Mouse (Mus musculus) ES-E14 (cell line): Measurements from ENCODE around the gene Aox1. TPM values are rescaled to one million over a fixed set of nuclear protein-coding genes. Genes with fewer than 3 reads are reported as not detected.
"Not testable (repeated sequence)": the region's sequence is repeated elsewhere in the genome, so short reads cannot be mapped to it uniquely, and the experiment has no call there.

ENCODE experiments used
- DNase-seq: peaks from one replicate; pipeline ENCODE4 v3.0.0-alpha.2; 2013; ENCODE audit warnings: low read depth, low spot score
- H3K27ac ChIP-seq: 2 replicates; pipeline ENCODE4 v1.5.1; 2012; ENCODE audit warnings: low read depth, mild to moderate bottlenecking, low read length, moderate library complexity, mixed read lengths; ENCODE audit not compliant: poor library complexity, insufficient read depth, severe bottlenecking
- H3K36me3 ChIP-seq: 2 replicates; pipeline ENCODE4 v1.6.1; 2012; ENCODE audit warnings: mild to moderate bottlenecking, low read length, moderate library complexity, mixed read lengths; ENCODE audit not compliant: control insufficient read depth, poor library complexity, insufficient read depth, severe bottlenecking
- H3K4me1 ChIP-seq, 2 experiments: fragments of 150-350 bp in 1 of 2; sonication (generic) in 1 of 2; 2 replicates each; pipeline ENCODE4 v1.6.1; 2012; ENCODE audit warnings: low read length in 2 of 2, mild to moderate bottlenecking in 1 of 2, mixed read lengths in 1 of 2; ENCODE audit not compliant: control insufficient read depth in 2 of 2, insufficient read depth in 2 of 2, poor library complexity in 1 of 2
- H3K4me3 ChIP-seq, 2 experiments: fragments of 150-350 bp in 1 of 2; sonication (generic) in 1 of 2; 2 replicates each; pipeline ENCODE4 v1.5.1; 2012; ENCODE audit warnings: low read length in 2 of 2, low read depth in 1 of 2, mild to moderate bottlenecking in 1 of 2, mixed read lengths in 1 of 2; ENCODE audit not compliant: insufficient read depth in 1 of 2, poor library complexity in 1 of 2, severe bottlenecking in 1 of 2
- H3K9ac ChIP-seq: 2 replicates; pipeline ENCODE4 v1.6.1; 2012; ENCODE audit warnings: low read depth, mild to moderate bottlenecking, low read length, mixed read lengths; ENCODE audit not compliant: poor library complexity, insufficient read depth, severe bottlenecking
- H3K9me3 ChIP-seq: fragments of 150-350 bp; sonication (generic); 2 replicates; pipeline ENCODE4 v1.6.1; 2012; ENCODE audit warnings: low read depth, mild to moderate bottlenecking, low read length; ENCODE audit not compliant: control insufficient read depth, insufficient read depth
- CHD2 ChIP-seq: IDR thresholded peaks from 2 replicates; pipeline ENCODE4 v1.6.1; 2014; ENCODE audit warnings: mild to moderate bottlenecking, low read depth, low read length, inconsistent platforms
- HCFC1 ChIP-seq: IDR thresholded peaks from 2 replicates; pipeline ENCODE4 v1.6.1; 2012; ENCODE audit warnings: low read length, inconsistent platforms, borderline replicate concordance; ENCODE audit not compliant: insufficient read depth
- MAFK ChIP-seq: IDR thresholded peaks from 2 replicates; pipeline ENCODE4 v1.6.1; 2014; ENCODE audit warnings: mild to moderate bottlenecking, low read depth, low read length, inconsistent platforms; ENCODE audit not compliant: insufficient read depth
- ZC3H11A ChIP-seq: IDR thresholded peaks from 2 replicates; pipeline ENCODE4 v1.6.1; 2012; ENCODE audit warnings: low read depth, mild to moderate bottlenecking, inconsistent platforms, low read length, borderline replicate concordance
- ZNF384 ChIP-seq: IDR thresholded peaks from 2 replicates; pipeline ENCODE4 v1.6.1; 2012; ENCODE audit warnings: low read depth, low read length, inconsistent platforms
- in situ Hi-C, 2 experiments: fragments of 600-800 bp; cut with MboI; formaldehyde crosslinking; loops; one replicate each; pipeline ENCODE4 v1.15.1; 2025; ENCODE audit warnings: low sequenced_read_pairs in 2 of 2, inconsistent platforms in 1 of 2; ENCODE audit not compliant: unreplicated experiment in 2 of 2
- total RNA-seq: library from RNA; depleted of rRNA; stranded (reverse); fragments of 300-350 nt; gene quantifications from 2 replicates; pipeline ENCODE4 v1.2.3, GENCODE M21; 2012

Gene Aox1
- total RNA-seq, 1 experiment, result 1.0 TPM

- H3K4me1 ChIP-seq, result peaks cover 4 to 14% of the 10 kb centered on the region in 2 experiments; a peak in 3 of 4 replicates
- no peaks in the 10 kb centered on the region for H3K9me3 ChIP-seq
- peak overlapping the region; percentile 95 for H3K9ac ChIP-seq
- DNase-seq, result no peak
- in situ Hi-C loops, result no loop called here
- TF ChIP-seq CHD2 (no peak), ZC3H11A (no peak), ZNF384 (no peak), HCFC1 (no peak), MAFK (no peak)
- peaks cover 4% of the 10 kb centered on the region for H3K36me3 ChIP-seq
- H3K4me3 ChIP-seq, result peak overlapping the region; percentile 92 to 97
- peak overlapping the region; percentile 74 for H3K27ac ChIP-seq
Observed at GRCm38 (mm10) chr1:57996133-57996615, 33.6 kb upstream of the Aox1 start.

GRCm38 (mm10) chr1:57998146-57998545 lies 31.6 kb upstream of the Aox1 start:
- no peak overlapping the region; the same call in 1 of the 2 replicates for H3K27ac ChIP-seq
- TF ChIP-seq ZNF384, result no peak
- TF ChIP-seq MAFK, result no peak
- TF ChIP-seq HCFC1, result no peak
- no peak for TF ChIP-seq CHD2
- no peak for TF ChIP-seq ZC3H11A
- H3K9me3 ChIP-seq, result no peaks in the 10 kb centered on the region
- peaks cover 8% of the 10 kb centered on the region for H3K36me3 ChIP-seq
- in situ Hi-C loops, result no loop called here
- peak overlapping the region in 1 of 2 experiments; percentile 12; a peak in 1 of 4 replicates for H3K4me3 ChIP-seq
- no peak for DNase-seq
- H3K4me1 ChIP-seq, result peaks cover 4 to 14% of the 10 kb centered on the region in 2 experiments; a peak in 3 of 4 replicates
- no peak overlapping the region for H3K9ac ChIP-seq

GRCm38 (mm10) chr1:58006388-58006787 lies 23.3 kb upstream of the Aox1 start:
- H3K36me3 ChIP-seq, result peaks cover 13% of the 10 kb centered on the region
- H3K4me3 ChIP-seq, H3K9me3 ChIP-seq, H3K4me1 ChIP-seq, H3K9ac ChIP-seq, DNase-seq, H3K27ac ChIP-seq, in situ Hi-C loops: not testable (repeated sequence)

- TF ChIP-seq HCFC1, result no peak
- TF ChIP-seq CHD2, result no peak
- TF ChIP-seq MAFK, result no peak
- no peak for TF ChIP-seq ZNF384
- TF ChIP-seq ZC3H11A, result no peak
- Histone ChIP-seq H3K4me3 (no peak within 1 kb of the TSS), H3K27ac (no peak within 1 kb of the TSS), H3K9ac (no peak within 1 kb of the TSS), H3K4me1 (no peaks in the 10 kb centered on the region), H3K36me3 (peaks cover 27% of the 10 kb centered on the region), H3K9me3 (no peaks in the 10 kb centered on the region)
- DNase-seq, result no peak
- in situ Hi-C loops, result no loop called here
Observed at GRCm38 (mm10) chr1:58018856-58019255, 10.9 kb upstream of the Aox1 start, which contains the start of gene Kctd18. TSS of gene Kctd18 (minus strand) at chr1:58018956.

- no peak for DNase-seq
- Histone ChIP-seq H3K27ac (no peak overlapping the region), H3K9me3 (no peaks in the 10 kb centered on the region), H3K36me3 (peaks cover 7% of the 10 kb centered on the region), H3K4me3 (no peak overlapping the region), H3K9ac (no peak overlapping the region), H3K4me1 (peaks cover 0 to 12% of the 10 kb centered on the region in 2 experiments; a peak in 2 of 4 replicates)
- TF ChIP-seq ZNF384 (no peak), HCFC1 (no peak), ZC3H11A (no peak), MAFK (no peak), CHD2 (no peak)
- in situ Hi-C loops, result no loop called here
Observed at GRCm38 (mm10) chr1:58027707-58028106, 2.0 kb upstream of the Aox1 start.
